Mouse (Mus musculus): ENCODE measurements around the gene Lrp1.

Gene Lrp1

DNA sequence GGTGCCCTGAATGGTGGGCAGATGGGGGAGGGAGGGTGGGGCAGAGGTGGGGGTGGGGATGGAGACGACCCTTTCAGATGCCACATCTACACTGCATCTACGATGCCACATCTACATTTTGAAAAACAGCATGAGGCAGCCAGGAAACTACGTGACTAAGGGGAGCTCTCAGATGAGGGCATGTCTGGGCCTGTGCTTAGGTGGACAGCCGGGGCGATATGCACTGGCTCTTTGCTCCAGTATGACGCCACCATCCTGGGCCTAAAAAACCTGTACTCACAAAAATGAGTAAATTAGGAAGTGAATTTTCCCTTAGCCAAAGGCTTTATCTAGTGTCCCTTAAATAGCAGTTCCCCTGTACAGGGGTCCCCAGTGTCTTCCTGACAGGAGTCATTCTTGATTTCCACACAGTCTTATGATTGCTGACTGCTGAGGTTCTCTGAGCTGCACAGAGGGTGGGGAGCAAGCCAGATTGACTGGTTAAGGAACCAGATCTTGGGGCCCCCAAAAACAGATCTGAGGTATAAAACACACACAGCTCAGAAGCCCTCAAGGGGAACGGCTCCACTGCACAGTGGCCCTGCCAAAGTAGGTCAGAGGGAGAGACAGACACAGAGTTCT, 30.0 kb downstream of the Lrp1 start:
- DNase-seq: no peak

DNA sequence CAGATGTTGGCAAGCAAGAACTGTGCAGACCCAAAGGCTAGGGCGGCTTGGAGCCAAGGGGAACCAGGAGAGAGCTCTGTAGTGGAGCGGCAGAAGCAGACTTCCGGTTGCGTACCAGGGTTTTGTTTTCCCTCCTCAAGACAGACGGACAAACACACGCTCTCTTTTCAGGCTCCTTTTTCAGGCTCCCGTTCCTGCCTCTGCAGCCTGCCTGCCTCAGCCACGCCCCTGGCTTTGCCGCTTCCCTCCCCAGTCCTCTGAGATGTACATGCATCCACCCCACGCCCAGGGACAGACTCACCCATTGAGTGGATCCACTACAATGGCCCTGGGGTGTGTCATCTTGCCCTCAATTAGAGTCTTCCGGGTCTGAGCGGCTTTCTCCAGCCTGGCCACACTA, 30.7 kb downstream of the Lrp1 start:
- DNase-seq: no peak

DNA sequence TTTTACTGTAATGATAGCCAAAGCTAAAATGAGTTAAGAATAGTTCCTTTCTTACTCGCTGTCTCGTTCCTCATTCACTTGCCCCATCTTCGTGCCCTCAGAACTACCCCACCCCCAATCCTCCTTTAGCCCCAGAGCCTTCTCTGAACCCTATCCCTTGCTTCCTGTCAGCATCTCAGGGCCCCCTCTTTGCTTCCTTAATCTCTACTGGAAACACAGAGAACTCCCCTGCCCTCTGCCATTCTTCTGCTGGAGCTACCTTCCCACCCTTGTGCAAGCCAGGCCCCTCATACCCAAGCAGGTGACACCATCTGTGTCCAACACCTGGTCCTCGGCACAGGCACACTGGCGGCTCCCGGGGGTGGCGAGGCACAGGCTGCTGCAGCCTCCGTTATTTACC, 33.2 kb downstream of the Lrp1 start:
- no peak for DNase-seq

DNA sequence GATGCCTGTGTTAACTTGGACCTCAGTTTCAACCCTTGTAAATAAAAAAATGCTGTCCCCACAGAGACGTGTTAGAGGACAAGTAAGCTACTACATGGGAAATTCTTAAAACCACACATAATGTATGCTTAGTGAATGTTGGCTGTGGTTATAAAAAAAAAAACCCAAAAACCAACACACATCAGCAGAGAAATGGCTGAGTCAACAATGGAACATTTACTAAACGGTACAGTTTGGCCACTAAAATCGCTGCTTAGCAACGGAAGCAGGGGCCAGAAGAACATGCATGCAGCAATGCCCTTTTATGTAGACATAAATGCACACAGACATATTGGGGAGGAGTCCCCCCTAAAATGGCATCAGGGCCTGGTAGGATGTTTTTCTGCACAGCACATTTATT, 34.7 kb downstream of the Lrp1 start:
- no peak for DNase-seq

DNA sequence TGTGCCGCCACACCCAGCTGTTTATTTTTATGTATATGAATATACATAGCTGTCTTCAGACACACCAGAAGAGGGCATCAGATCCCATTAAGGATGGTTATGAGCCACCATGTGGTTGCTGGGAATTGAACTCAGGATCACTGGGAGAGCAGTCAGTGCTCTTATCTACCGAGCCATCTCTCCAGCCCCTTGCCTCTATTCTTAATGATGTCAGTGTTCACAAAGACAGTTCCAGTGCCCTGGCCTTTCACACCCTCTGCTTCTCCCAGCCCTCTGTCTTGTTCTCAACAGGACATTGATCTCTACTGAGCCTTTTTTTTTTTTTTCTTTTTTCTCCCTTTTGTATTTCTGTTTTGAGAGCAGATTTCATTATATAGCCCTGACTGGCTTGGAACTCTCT, 35.4 kb downstream of the Lrp1 start:
- no peak for DNase-seq

DNA sequence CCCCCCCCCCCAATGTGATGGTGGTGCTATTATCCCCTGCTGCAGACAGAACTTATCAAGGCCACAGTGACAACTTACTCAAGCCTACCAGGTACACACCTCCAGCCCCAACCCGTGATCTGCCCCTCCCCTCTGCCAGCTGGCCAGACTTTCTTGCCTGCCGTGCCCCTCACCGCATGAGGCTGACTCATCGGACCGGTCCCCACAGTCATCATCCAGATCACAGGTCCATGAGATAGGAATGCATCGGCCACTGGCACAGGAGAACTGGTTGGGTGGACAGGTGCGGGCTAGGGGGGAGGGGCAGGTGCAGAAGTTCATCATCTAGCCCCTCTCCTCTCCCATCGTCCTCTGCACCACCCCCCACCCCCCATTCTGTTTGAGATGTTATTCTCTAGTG, 37.3 kb downstream of the Lrp1 start:
- DNase-seq: no peak

DNA sequence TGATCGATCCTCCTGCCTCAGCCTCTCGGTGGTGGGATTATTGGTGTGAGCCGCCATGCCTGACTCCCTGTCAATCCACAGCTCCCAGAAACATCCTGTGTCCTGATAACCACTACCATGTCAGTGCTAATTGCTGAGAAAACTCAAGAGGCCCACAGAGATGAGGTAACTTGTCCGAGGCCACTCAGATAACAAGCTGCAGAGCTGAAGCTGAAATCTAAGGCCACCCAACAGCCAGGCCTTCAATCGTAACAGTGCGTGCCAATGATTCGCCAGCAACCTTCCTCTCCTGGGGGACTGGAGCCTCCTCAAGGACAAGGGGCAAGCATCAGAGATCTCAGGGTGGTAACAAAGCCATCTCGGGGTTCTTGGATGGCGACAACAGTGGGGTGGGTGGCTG, 39.7 kb downstream of the Lrp1 start:
- DNase-seq: no peak

DNA sequence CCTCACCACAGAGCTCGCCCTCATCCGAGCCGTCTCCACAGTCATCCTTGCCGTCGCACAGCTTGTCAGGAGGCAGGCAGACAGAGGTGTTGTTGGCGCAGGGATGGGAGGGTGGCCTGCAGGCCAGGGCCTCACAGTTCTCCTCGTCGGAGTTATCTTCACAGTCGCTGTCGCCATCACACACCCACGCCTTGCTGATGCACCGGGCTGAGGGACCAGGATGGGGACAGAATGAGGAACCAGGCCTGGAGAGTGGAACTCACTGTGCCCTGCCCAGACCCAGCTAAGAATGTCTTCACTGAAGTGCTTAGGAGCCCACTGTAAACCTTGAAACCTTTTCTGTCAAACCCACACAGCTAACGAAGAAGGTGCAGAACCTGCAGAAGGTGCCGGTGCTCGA, 43.0 kb downstream of the Lrp1 start:
- DNase-seq: peak; percentile 49

DNA sequence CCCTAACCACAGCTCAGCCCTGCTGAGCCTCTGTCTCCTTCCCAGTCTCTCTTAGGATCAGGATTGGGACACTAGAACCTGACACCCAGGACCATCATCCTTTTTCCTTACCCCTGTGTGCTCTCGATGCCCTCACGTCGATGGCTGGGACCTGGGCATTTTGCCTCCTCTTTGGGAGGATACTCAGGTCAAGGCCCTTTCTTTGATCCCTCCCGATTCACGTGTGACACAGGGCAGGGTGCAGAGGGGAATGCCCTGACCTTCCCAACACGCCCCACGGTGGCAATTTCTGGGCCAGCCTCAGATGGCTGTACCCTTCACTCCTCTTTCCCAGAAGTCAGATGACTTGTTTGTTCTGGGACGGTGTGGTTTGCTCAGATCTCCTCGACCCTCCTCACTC, 43.8 kb downstream of the Lrp1 start:
- no peak for DNase-seq

DNA sequence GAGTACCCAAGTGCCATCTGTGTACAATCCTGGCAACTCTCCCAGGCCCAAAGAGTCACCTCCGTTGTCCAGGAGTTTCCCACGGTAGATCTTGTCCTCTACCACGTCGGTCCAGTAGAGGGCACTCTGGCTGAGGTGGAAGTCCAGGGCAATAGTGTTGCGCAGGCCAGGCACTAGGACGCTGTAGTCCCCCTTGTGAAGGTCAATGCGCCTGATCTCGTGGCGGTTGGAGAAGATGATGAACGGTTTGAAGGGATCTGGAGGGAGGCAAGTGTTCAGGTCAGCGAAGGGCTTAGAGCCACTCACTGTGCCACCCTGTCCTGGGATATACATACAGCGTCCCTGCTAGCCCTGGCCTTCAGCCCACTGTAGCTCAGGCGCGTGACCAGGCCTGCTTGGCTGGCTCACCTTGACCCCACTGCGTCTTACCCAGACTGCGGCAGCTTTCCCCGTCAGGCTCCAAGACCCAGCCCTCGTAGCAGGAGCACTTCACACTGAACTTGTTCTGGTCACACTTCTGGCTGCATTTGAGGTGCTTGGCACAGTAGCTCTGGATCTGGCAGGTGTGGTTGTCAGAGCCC, 44.5 kb downstream of the Lrp1 start:
- DNase-seq: peak; percentile 53

DNA sequence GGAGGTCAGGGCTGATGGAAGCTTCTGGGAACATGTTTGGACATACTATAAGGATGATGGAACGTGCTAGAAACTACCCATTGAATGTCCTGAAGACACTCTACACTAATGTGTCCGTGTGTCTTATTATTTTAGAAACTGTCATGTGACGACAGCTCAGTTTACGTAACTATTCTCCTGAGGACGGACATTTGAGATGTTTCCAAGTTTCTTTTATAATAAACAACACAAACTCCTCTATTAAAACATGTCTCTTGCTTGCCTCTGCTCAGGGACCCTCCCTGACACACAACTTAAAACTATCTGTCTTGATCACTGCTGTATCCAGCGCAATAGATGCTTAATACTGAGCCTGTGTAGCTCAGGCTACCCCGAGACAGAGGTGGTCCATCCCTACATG, 45.2 kb downstream of the Lrp1 start:
- DNase-seq: no peak

DNA sequence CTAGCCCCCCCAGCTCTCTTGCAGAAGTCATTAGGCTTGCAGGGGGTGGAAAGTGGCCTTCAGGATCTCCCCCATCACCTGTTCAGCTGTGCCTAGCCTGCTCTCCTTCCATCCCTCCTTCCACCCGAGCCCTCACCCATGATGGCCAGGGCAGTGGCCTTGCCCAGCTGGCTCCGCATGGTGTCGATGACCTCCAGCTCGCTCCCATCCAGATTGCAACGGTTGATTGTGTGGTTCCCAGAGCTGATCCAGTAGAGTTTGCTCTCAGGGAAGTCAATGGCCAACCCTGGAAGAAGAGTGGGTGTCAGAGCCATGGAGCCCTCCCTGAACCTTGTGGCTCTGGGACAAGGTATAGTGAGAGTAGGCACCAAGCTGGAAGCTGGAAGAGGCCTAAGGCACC, 48.7 kb downstream of the Lrp1 start:
- no peak for DNase-seq

DNA sequence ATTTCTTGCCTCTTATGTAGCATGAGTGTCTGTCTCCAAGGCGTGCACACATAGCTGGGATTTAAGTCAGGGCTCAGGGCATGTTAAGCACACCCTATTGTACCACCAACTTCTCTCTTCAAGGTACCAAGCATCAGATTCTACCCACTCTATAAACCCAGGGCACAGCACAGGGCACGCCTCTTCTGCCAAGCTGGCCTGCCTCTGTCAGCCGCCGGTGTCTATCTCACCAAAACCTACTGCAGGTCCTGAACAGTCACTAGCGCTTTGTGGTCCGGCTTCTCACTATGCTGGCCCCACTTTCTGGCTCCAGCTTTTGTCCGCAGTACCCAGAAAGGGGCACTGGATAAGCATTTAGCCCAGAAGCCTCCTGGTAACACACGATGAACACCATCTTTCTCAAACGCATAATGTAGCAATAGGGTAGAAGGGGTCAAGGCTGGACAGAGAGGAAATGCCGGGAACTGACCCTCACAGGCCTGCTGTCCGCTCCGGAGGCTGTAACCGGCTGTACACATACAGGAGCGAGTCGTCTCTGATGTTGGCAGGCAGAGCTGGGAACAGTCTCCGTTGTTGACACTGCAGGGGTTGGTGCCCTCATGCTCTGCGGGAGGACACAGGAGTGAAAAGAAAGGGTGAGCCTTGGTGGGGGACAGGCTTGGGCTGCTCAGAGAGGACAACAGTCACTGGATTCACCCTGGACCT, 49.9 kb downstream of the Lrp1 start:
- no peak for DNase-seq

DNA sequence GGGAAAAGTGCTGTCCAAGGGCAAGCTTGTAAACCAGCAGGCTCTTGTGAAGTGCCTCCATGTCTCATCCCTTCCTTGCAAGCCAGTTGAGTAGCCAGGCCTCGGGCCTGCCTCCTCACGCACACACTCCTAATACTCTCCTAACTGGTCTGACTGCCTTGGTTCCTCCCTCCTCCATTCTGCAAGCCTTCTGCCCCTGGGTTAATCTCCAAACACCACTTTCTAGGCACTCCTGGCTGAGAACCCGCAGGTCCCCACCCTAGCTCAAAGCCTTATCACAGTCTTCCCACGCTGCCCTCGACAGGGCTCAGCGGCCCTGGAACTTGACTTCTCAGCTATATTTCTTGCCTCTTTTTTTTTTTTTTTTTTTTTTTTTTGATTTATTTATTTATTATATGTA, 50.6 kb downstream of the Lrp1 start:
- no peak for DNase-seq

DNA sequence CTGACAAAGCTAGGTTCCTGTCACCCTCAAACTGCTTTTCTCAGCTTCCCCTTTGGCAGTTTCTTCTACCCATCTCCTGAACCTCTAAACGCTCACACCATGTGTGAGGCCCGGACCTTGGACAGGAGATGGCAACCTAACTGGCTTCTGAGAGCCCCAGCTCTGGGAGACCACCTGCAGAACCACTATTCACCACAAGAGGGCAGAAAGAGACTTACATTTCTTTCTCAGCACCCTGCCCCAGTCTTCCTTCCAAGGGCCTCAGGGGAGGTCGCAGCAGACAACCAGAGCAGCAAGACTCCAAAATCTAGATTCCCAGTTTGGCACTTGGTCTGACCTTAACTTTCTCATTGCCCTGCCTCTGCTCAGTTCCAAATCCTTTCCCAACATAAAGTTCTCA, 51.5 kb downstream of the Lrp1 start:
- DNase-seq: peak; percentile 52

DNA sequence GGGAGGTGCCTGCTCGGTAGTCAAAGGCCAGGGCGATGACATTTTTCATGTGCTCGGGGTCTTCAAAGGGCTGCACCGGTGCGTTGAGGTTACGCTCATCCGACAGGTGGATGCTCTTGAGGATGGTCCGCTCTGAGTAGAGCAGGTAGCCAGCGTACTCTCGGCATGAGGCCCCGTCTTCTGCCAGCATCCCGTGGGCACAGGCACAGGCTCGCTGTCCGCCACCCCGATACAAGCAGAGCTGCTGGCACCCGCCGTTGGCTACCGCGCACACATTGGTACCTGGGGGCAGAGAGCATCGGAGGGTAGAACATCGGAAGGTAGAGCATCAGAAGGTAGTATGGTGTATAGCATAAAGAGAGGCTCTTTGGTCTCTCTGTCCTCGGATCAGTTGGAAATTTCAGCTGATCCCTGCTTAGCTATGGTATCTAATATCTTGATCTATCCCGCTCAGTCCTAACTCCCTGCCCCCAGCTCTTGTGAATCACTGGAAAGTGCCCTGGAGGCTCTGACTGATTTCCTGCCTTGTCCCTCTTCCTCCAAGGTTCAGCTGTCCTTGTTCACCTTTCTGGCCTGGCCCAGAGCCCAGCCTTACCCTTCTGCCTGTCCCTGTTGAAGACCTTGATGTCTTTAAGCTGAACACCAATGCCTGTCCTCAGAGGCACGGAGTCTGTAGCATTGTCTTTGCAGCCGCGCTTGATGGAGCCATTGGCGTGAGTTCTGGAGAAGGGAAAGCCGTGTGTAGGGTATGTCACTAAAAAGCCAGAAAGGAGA, 54.2 kb downstream of the Lrp1 start:
- DNase-seq: no peak

DNA sequence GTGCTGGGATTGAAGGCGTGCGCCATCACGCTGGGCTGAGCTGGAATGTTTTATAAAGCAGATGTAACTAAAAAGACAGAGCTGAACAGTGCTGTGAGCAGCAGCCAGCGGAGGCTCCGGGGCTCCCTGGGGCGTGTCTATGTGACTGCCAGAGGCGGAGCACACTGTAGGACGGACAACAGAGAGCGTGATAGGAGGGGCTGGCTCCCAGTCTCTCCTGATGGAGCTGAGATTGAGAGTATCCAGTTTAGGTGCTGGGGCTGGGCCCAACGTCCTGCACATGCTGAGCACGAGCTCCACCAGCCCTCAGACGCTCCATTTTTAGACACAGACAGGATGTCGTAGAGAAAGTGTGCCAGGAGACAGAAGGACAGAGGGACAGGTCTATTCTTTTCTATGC, 56.6 kb downstream of the Lrp1 start:
- DNase-seq: no peak

DNA sequence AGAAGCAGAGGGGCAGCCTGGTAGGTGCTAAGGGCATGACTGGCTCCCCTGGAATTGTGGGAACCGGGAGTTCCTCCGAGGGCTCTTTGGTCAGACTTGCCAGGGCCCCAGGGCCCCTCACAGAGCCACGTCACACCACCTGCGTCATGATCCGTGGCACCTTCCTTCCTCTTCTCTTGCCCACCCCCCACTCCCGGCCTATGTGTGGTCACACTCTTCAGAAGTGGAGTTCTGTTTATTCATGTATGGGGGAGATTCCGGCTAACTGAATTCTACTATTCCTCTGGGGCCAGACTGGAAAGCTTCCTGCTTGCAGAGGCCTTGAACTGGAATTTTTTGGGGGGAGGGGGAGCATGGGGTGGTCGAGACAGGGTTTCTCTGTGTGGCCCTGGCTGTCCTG, 57.1 kb downstream of the Lrp1 start:
- no peak for DNase-seq

DNA sequence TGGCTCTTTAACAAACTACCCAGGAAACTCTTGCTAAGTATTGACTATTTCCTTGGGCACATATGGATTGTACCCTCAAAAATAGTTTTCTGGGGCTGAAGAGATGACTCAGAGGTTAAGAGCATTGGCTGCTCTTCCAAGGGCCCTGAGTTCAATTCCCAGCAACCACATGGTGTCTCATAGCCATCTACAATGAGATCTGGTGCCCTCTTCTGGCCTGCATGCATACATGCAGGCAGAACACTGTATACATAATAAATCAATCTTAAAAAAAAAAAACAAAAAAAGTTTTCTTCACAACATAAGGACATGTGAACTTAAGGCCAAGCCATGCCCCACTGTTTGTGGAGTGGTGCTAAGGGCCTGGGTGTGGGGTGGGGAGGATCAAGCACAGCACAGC, 59.8 kb downstream of the Lrp1 start:
- DNase-seq: no peak

DNA sequence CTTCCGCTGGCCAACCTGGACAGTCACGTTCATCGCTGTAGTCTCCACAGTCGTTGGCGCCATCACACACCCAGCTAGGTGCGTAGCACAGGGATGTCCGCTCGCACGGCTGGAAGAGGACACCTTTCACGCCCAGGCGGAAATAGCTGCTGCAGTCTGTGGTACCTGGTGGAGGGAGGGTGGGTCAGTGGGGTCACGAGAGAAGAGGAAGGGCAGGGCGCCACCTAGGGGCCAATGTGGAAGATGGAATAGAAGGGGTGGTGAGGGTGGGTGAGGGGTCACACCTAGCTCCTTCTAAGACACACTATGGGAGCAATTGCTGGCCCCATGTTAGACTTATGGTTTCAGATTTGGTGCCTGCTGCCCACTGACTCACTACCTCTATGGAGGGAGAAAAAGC, 63.6 kb downstream of the Lrp1 start:
- DNase-seq: no peak

DNA sequence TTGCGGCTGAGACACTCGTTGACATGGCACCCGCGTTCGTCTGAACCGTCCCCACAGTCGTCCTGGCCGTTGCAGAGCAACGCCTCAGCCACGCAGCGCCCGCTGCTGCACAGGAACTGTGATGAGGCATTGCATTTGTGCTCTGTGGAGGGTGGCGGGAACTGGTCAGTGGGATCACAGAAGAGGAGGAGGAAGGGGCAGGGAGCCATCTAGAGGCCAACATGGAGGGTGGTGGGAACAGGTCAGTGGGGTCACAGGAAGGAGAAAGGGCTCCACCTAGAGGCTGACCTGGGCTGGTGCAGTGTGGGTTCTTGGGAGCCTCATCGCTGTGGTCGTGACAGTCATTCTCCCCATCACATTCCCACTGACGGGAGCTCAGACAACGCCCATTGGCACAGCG, 65.2 kb downstream of the Lrp1 start:
- no peak for DNase-seq

DNA sequence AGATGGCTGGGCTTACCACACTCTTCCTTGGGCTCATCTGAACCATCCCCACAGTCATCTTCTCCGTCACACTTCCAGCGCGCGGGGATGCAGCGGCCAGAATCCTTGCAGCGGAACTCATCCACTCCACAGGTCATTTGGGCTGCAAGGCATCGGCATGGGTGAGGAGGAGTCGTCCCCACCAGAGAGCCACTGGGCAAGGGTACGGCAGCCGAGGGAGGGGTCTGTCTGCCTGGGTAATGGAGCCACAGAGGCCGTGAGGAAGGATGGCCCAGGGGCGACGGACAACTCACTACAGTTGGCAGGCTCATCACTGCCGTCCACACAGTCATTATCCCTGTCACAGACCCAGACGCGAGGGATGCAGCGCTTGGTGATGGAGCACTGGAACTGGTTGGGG, 71.1 kb downstream of the Lrp1 start:
- DNase-seq: no peak

DNA sequence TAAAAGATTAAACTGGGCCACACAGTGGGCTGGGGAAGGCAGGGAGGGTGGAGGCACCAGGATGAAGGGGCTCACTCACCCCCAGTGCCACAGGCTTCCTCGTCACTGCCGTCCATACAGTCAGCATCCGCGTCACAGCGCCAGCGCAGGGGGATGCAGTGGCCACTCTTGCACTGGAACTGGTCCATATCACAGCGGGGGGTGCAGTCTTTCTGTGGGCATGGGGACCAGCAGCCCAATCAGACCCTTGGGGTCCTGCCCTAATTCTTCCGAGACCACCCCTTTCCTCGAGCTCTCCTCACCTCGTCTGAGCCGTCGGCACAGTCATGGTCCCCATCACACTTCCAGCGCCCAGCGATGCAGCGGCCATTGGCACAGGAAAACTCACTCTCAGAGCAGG, 72.7 kb downstream of the Lrp1 start:
- DNase-seq: no peak

DNA sequence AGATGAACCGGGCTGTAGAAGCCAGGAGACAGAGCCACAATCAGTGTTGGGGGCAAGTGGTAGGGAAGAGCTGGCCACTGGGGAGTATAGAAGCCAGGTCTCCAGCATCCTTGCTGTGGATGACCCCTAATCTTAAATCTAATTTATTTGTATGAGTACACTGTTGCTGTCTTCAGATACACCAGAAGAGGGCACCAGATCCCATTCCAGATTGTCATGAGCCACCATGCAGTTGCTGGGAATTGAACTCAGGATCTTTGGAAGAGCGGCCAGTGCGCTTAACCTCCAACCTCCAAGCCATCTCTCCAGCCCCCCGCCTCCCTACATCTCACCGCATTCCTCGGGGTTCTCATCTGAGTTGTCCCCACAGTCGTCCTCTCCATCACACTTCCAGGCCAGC, 74.4 kb downstream of the Lrp1 start:
- no peak for DNase-seq

Measured in right cerebral cortex, adult 18-20 months (tissue).